Mouse (Mus musculus): ENCODE measurements around the gene Ace2. TPM values are rescaled to one million over a fixed set of nuclear protein-coding genes. Genes with fewer than 3 reads are reported as not detected.

The Ace2 gene
- 515 and 570 TPM in 2 replicates for polyA plus RNA-seq (2015; fragmentation: Nextera tagmentation; extraction: Ambion mirVana)

DNA sequence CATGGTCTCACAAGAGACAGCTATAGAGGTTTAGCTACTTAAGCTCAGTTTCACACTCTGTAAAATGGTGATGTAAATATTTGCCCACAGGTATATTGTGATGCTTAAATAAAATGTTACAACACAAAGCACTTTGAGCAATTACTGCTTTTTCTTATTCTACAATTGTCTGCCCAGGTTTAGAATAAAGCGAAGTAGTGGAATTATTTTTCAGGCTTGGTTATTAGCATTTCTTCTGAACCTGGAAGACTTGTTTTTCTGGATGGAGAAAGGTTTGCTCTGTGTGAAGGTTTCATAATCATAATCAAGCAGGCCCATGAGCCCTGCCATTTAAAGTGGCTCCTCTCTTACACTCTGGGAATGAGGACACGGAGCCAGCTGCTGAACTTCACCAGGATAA is at the start of gene Ace2:
TSS of gene Ace2 (plus strand) at position 301 of the 400 bp plus-strand sequence.
- WGBS = 89% methylated on average over 2 of the region's 2 CpGs

DNA sequence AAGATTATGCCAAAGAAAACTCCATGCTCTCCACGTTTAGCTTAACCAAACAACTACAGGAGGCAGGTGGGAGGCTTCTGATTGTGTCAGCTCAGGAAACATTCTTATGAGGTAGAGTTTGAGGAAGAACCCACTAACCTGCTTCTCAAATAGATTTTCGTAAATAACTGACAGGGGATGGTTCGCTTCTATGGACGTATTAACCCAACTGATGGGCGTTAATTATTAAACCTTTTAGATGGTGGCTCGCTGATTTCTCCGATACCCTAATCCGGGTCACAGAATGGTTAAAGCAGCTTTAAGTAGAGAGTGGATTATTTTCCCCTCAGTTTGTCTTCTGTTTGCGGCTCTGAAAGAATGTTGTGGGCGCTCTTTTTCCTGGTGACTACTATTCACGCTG is 49.2 kb upstream of the Ace2 start:
- Histone ChIP-seq H3K27me3 (replicated peaks; ENCODE audit: control insufficient read depth, insufficient read depth, low read length) (no peaks in the 10 kb centered on the region), H3K9me3 (ENCODE audit: control insufficient read depth) (no peaks in the 10 kb centered on the region), H3K4me3 (ENCODE audit: low read depth, low read length) (no peak overlapping the region), H3K4me1 (replicated peaks; ENCODE audit: control insufficient read depth, insufficient read depth, low read length) (no peaks in the 10 kb centered on the region), H3K27ac (ENCODE audit: low read depth, low read length) (no peak overlapping the region), H3K36me3 (ENCODE audit: control insufficient read depth, insufficient read depth) (no peaks in the 10 kb centered on the region), H3K4me2 (replicated peaks; ENCODE audit: low read depth) (no peak overlapping the region), H3K9ac (ENCODE audit: low read depth, low read length) (no peak overlapping the region)
- no peak for TF ChIP-seq CTCF (IDR thresholded peaks at IDR 0.05; ENCODE audit: low read depth)
- 50% methylated on average over 11 of the region's 11 CpGs for WGBS
- no peak for ATAC-seq

More for the DNA sequence above, at the start of gene Ace2:
- no peak within 1 kb of the TSS; the same call in 1 of the 2 replicates for H3K4me2 ChIP-seq (replicated peaks; ENCODE audit: low read depth)
- TF ChIP-seq CTCF (IDR thresholded peaks at IDR 0.05; ENCODE audit: low read depth) = no peak
- no peak within 1 kb of the TSS for H3K9ac ChIP-seq (ENCODE audit: low read depth, low read length)
- H3K36me3 ChIP-seq (ENCODE audit: control insufficient read depth, insufficient read depth) = no peaks in the 10 kb centered on the region
- no peak within 1 kb of the TSS for H3K4me3 ChIP-seq (ENCODE audit: low read depth, low read length)
- H3K4me1 ChIP-seq (replicated peaks; ENCODE audit: control insufficient read depth, insufficient read depth, low read length) = no peaks in the 10 kb centered on the region
- H3K9me3 ChIP-seq (ENCODE audit: control insufficient read depth) = no peaks in the 10 kb centered on the region
- no peak for ATAC-seq
- no peaks in the 10 kb centered on the region for H3K27me3 ChIP-seq (replicated peaks; ENCODE audit: control insufficient read depth, insufficient read depth, low read length)
- no peak within 1 kb of the TSS for H3K27ac ChIP-seq (ENCODE audit: low read depth, low read length)

DNA sequence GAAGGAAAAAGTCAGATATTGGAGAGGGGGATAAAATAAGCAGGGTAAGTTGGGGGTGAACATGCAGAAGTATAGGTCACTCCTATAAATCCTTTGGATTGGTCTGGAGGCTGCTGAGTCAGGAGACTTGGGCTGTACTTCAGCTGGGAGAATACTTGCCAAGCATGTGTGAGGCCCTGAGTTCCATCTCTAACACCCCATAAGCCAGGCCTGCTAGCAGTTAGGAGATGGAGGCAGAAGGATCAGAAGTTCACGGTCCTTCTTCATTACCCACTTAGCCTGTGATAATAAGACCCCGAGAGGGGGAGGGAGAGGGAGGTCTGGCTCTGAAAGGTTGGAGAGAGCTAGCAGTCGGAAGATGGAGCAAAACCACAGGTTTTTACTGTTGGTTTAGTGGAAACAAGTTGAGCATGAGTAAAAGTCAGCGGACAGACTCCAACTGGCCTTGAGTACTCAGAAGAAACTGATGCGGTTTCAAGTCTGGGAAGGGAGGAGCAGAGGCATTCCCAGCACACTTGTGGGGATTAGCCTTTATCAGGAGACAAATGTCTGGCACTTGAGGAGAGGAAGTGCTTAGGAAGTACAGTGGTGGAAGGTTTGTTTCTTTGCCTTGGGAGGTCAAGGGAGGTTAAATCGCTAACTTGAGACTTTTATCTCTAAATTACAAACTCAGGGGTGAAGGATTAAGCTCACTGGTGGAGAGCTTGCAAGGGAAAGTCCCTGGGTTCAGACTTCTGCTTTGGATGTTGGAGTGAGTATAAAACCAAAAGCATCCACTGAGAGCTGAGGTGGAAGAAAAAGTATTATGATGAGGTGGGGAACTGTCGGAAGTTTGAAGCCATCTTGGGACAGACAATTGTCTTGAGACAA is 46.6 kb upstream of the Ace2 start:
- Histone ChIP-seq H3K27ac (ENCODE audit: low read depth, low read length) (no peak overlapping the region), H3K9me3 (ENCODE audit: control insufficient read depth) (no peaks in the 10 kb centered on the region), H3K9ac (ENCODE audit: low read depth, low read length) (no peak overlapping the region), H3K4me2 (replicated peaks; ENCODE audit: low read depth) (no peak overlapping the region), H3K4me3 (ENCODE audit: low read depth, low read length) (no peak overlapping the region), H3K36me3 (ENCODE audit: control insufficient read depth, insufficient read depth) (no peaks in the 10 kb centered on the region), H3K27me3 (replicated peaks; ENCODE audit: control insufficient read depth, insufficient read depth, low read length) (no peaks in the 10 kb centered on the region), H3K4me1 (replicated peaks; ENCODE audit: control insufficient read depth, insufficient read depth, low read length) (no peaks in the 10 kb centered on the region)
- no peak for TF ChIP-seq CTCF (IDR thresholded peaks at IDR 0.05; ENCODE audit: low read depth)
- ATAC-seq = no peak
- WGBS = 46% methylated on average over 7 of the region's 7 CpGs

DNA sequence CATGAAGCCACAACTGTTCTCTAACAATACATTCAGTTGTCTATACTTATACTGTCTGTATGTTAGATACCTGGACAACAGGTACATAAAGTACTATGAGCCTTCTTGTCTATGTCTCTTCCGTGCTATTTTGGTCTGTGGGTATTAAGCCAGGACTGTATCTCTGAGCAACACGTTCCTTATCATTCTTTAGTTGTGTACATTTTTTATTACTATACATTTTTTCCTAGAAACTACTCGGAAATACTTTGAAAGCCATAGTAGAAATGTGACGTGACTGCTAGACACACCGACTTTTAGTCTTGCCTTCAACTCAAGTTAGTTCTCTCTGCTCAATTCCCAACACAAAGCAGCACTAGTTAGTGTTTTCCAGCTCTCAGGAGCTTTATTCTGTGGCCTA is 45.7 kb upstream of the Ace2 start:
- no peak overlapping the region for H3K4me3 ChIP-seq (ENCODE audit: low read depth, low read length)
- H3K27me3 ChIP-seq (replicated peaks; ENCODE audit: control insufficient read depth, insufficient read depth, low read length) = no peaks in the 10 kb centered on the region
- H3K36me3 ChIP-seq (ENCODE audit: control insufficient read depth, insufficient read depth) = no peaks in the 10 kb centered on the region
- no peaks in the 10 kb centered on the region for H3K4me1 ChIP-seq (replicated peaks; ENCODE audit: control insufficient read depth, insufficient read depth, low read length)
- WGBS = 68% methylated on average over 5 of the region's 5 CpGs
- H3K4me2 ChIP-seq (replicated peaks; ENCODE audit: low read depth) = no peak overlapping the region
- no peak overlapping the region for H3K9ac ChIP-seq (ENCODE audit: low read depth, low read length)
- no peaks in the 10 kb centered on the region for H3K9me3 ChIP-seq (ENCODE audit: control insufficient read depth)
- ATAC-seq = no peak
- no peak for TF ChIP-seq CTCF (IDR thresholded peaks at IDR 0.05; ENCODE audit: low read depth)
- H3K27ac ChIP-seq (ENCODE audit: low read depth, low read length) = no peak overlapping the region

DNA sequence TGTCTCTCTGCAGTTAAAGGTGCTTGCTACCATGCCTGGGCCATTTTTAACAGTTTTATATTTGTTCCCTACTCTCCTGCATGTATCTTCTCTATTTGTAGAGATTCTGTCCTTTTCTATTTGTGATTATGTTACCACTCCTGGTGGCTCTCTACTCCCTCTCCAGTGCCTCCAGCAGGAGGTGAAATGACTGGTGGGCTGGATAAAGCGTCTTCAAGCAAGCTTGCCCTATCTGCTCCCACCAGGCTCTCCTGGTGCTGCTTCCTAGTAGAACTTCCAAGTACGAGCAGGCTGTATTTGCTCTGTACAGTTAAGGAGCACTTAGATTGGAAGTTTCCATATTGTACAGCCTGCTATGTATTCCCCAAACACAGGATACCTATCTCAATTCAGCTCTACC is 43.3 kb upstream of the Ace2 start:
- H3K4me2 ChIP-seq (replicated peaks; ENCODE audit: low read depth) = no peak overlapping the region
- H3K36me3 ChIP-seq (ENCODE audit: control insufficient read depth, insufficient read depth) = no peaks in the 10 kb centered on the region
- H3K27ac ChIP-seq (ENCODE audit: low read depth, low read length) = no peak overlapping the region
- H3K4me1 ChIP-seq (replicated peaks; ENCODE audit: control insufficient read depth, insufficient read depth, low read length) = no peaks in the 10 kb centered on the region
- WGBS = 75% methylated on average over 2 of the region's 2 CpGs
- H3K9ac ChIP-seq (ENCODE audit: low read depth, low read length) = no peak overlapping the region
- H3K27me3 ChIP-seq (replicated peaks; ENCODE audit: control insufficient read depth, insufficient read depth, low read length) = no peaks in the 10 kb centered on the region
- no peaks in the 10 kb centered on the region for H3K9me3 ChIP-seq (ENCODE audit: control insufficient read depth)
- ATAC-seq = no peak
- no peak for TF ChIP-seq CTCF (IDR thresholded peaks at IDR 0.05; ENCODE audit: low read depth)
- no peak overlapping the region for H3K4me3 ChIP-seq (ENCODE audit: low read depth, low read length)

DNA sequence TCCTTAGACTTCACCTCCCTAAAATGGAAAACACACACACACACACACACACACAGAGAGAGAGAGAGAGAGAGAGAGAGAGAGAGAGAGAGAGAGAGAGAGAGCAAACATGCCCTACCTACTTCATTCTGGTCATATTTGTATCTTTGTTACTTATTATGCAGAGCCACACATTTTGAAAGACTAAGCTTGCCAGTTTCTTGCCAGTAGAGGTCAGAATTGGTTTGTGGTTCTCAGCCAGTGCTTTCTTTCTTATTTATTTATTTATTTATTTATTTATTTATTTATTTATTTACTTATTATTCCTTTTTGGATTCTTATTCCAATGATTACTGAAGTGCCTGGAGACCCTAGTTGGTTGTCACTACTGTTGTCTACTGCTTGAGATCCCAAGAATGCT is 37.6 kb upstream of the Ace2 start:
- TF ChIP-seq CTCF (IDR thresholded peaks at IDR 0.05; ENCODE audit: low read depth) = peak; percentile 50
- no peaks in the 10 kb centered on the region for H3K4me1 ChIP-seq (replicated peaks; ENCODE audit: control insufficient read depth, insufficient read depth, low read length)
- H3K27me3 ChIP-seq (replicated peaks; ENCODE audit: control insufficient read depth, insufficient read depth, low read length) = no peaks in the 10 kb centered on the region
- no peak overlapping the region for H3K27ac ChIP-seq (ENCODE audit: low read depth, low read length)
- no peak overlapping the region for H3K9ac ChIP-seq (ENCODE audit: low read depth, low read length)
- no peak overlapping the region for H3K4me2 ChIP-seq (replicated peaks; ENCODE audit: low read depth)
- H3K9me3 ChIP-seq (ENCODE audit: control insufficient read depth) = no peaks in the 10 kb centered on the region
- no peak for ATAC-seq
- H3K4me3 ChIP-seq (ENCODE audit: low read depth, low read length) = no peak overlapping the region
- no peaks in the 10 kb centered on the region for H3K36me3 ChIP-seq (ENCODE audit: control insufficient read depth, insufficient read depth)
